Mouse (Mus musculus): Measurements from ENCODE around the gene Fndc3c1. TPM values are rescaled to one million over a fixed set of nuclear protein-coding genes. Genes with fewer than 3 reads are reported as not detected.
"Not testable (repeated sequence)": the region's sequence is repeated elsewhere in the genome, so short reads cannot be mapped to it uniquely, and the experiment has no call there.

Gene Fndc3c1
- not detected for total RNA-seq (2021)

DNA sequence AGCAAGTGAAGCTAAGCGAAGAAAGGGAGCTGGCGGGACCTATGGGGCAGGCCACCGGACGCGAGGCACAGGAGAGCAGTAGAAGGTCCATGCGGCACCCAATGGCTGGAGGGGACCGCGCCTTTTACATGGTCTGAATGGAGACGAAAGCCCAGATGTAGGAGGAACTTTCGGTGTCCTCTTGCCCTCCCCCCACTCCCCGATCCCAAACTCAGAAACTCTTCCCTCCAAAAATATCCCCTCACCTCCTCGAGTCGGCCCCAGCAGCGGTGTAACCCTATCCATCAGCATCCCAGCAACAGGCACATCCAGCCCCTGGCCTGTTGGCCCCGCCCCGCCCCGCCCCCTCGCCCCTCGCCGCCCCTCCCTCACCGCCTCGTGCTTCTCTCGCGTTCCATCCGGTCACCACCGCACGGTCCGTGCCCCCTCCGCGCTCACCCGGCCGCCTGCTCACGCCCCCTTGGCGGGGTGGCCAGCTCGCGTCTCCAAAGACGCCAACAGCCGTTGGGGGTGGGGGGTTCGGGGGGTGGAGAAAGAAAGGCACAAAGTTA lies at the start of gene Fndc3c1:
Gene Fndc3c1, minus strand, starts transcription at position 301 of the 551 bp plus-strand sequence.
- intact Hi-C loops (cut with DNase I), result loop anchor here (10.0 kb wide), 2 partner anchors 110 to 280 kb away; no protein-coding TSS in a partner anchor
- peak; percentile 1 to 22 for DNase-seq

DNA sequence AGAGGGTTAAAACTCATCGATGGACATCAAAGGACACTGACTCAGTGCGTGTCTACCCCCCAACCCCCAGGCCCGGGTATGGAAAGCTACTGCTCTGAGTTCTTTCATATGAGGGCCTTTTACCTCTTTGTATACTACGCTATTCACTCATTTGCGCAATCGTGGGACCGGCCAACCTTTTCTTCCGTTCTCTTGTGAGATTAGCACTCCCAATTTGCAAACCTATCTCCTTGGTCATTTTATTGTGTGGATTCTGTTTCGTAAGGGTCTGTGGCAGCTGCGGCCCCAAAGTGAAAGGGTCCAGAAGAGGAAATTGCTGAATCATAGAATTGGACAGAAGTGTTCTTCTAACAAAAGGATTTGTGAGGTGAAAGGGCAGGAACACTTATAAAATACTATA lies 1.2 kb upstream of the Fndc3c1 start:
- DNase-seq, result no peak
- intact Hi-C loops (cut with DNase I), result loop anchor here (10.0 kb wide), 2 partner anchors 108 to 278 kb away; no protein-coding TSS in a partner anchor

DNA sequence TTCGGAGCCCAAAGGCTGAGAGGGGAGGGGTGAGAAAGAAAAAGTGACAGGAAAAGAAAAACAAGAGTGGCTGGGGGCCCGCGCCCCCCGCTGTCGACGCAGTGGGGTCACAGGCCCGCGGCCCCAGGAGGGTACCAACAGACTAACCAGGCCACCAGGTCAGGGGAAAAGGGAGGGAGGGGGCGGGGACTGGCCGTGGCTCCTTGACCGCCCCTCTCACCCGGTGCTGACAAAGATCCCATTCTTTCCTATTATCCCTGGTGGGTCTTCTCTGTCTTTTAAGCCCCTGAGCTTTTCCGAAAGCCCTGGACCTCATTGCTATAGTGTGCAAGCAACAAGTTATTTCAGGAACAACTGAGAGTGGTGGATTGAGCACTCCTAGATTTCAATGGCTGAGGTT lies 470 bp upstream of the Fndc3c1 start:
- no peak for DNase-seq
- intact Hi-C loops (cut with DNase I), result loop anchor here (10.0 kb wide), 2 partner anchors 109 to 279 kb away; no protein-coding TSS in a partner anchor

DNA sequence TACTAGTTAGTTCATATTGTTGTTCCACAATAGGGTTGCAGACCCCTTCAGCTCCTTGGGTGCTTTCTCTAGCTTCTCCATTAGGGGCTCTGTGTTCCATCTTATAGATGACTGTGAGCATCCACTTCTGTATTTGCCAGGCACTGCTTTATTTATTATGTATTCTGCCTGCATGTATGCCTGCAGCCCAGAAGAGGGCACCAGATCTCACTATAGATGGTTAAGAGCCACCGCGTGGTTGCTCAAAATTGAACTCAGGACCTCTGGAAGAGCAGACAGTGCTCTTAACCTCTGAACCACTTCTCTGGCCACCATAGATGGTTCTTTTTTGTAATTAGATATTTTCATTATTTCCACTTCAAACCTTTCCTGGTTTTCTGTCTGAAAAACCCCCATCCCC lies 5.3 kb downstream of the Fndc3c1 start:
- not testable (repeated sequence) for DNase-seq
- intact Hi-C loops (cut with DNase I), result loop anchor here (10.0 kb wide), 2 partner anchors 115 to 285 kb away; no protein-coding TSS in a partner anchor

DNA sequence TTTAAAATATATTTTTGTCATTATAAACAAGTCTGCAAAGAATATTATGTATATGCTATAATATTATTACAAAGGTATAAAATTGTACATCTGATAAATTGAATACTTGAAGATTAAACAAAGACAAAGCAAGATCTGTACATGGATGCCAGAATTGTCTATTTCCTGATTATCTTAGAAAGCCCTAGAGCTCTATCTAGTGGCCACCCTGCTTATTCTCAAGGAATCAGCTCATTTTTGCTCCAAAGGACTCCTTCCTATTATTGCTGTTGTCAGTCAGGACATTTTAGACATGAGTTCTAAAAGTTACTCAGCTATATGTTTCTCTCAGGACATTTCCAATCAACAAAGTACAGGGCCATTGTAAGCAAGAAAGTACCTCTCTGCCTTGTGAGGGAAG lies 99.9 kb downstream of the Fndc3c1 start:
- intact Hi-C loops (cut with DNase I), result no loop called here
- DNase-seq, result no peak

DNA sequence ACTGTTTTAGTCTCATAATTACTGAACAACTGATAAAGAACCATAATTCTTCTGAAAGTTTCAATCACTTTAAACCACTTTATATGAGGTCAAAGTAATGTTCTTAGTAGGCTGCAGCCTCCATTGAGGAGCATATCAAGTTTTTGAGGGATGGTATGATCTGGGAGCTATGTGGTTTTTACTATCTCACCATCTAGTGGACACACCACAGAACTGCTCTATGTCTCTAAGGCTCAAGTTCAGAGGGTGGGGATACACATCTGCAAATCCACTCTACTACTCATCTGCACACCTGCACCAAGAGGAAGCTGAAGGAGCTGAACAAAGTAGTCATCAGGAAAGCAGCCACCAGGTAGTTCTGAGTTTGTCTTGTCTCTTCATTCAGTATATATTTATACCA lies 104.6 kb downstream of the Fndc3c1 start:
- intact Hi-C loops (cut with DNase I), result no loop called here
- DNase-seq, result no peak

Small RNA genes lying within 50 kb of the gene (microRNA-seq; reads per million reads assigned to microRNA genes)
- gene Gm27428 (ENCODE audit: borderline number of aligned reads in 2 of 2), result 0 reads per million in 2 experiments

Other genes with a start within 250 kb of the Fndc3c1 start
- gene Fnd3c2, start 230.0 kb downstream of the Fndc3c1 start, total RNA-seq (2021), result not detected
- not detected for gene Gm5127, start 97.8 kb upstream of the Fndc3c1 start, total RNA-seq (2021)
- gene Cysltr1, start 118.3 kb upstream of the Fndc3c1 start, total RNA-seq (2021), result 1 to 10 TPM; 2.0 to 2.1 TPM